Mouse (Mus musculus) midbrain, embryonic 15.5 days (tissue): ENCODE measurements around the gene Fbxo17. TPM values are rescaled to one million over a fixed set of nuclear protein-coding genes. Genes with fewer than 3 reads are reported as not detected.
"Not testable (repeated sequence)": the region's sequence is repeated elsewhere in the genome, so short reads cannot be mapped to it uniquely, and the experiment has no call there.

Experiments used
- ATAC-seq: fragments of 200-750 bp; cut with Nextera tagmentation; replicated peaks from 2 replicates; pipeline ENCODE4 v1.8.0; 2017; ENCODE audit warnings: moderate TSS enrichment
- H3K27ac ChIP-seq: fragments of 300-500 bp; sonication (generic); 2 replicates; pipeline ENCODE4 v1.5.1; 2015; ENCODE audit warnings: mild to moderate bottlenecking, inconsistent platforms
- H3K27me3 ChIP-seq: fragments of 300-500 bp; sonication (generic); replicated peaks from 2 replicates; pipeline ENCODE4 v1.6.1; 2015; ENCODE audit warnings: inconsistent platforms
- H3K36me3 ChIP-seq: fragments of 300-500 bp; sonication (generic); replicated peaks from 2 replicates; pipeline ENCODE4 v1.6.1; 2015; ENCODE audit warnings: inconsistent platforms
- H3K4me1 ChIP-seq: fragments of 300-500 bp; sonication (generic); 2 replicates; pipeline ENCODE4 v1.6.1; 2015; ENCODE audit warnings: inconsistent platforms
- H3K4me2 ChIP-seq: fragments of 300-500 bp; sonication (generic); 2 replicates; pipeline ENCODE4 v1.6.1; 2015; ENCODE audit warnings: inconsistent platforms, mild to moderate bottlenecking, moderate library complexity
- H3K4me3 ChIP-seq: fragments of 300-500 bp; sonication (generic); 2 replicates; pipeline ENCODE4 v1.5.1; 2015; ENCODE audit warnings: mild to moderate bottlenecking, inconsistent platforms
- H3K9ac ChIP-seq: fragments of 300-500 bp; sonication (generic); 2 replicates; pipeline ENCODE4 v1.6.1; 2015; ENCODE audit warnings: mild to moderate bottlenecking, inconsistent platforms
- H3K9me3 ChIP-seq: fragments of 300-500 bp; sonication (generic); 2 replicates; pipeline ENCODE4 v1.6.1; 2016; ENCODE audit warnings: inconsistent platforms
- WGBS: fragments of 180-500 bp; shearing (Covaris S2); methylation state at CpG from one replicate; pipeline ENCODE4 v1.1.7; 2015; ENCODE audit warnings: mixed read lengths; 5-methylcytosine and 5-hydroxymethylcytosine counted together
- polyA plus RNA-seq: library from polyadenylated mRNA; unstranded; fragments of >200 nt; fragmentation: Nextera tagmentation; extraction: Ambion mirVana; gene quantifications from 2 replicates; pipeline ENCODE4 v1.2.1, GENCODE M21; 2015

Fbxo17 gene
- 3.7 and 4.0 TPM in 2 replicates for polyA plus RNA-seq

DNA sequence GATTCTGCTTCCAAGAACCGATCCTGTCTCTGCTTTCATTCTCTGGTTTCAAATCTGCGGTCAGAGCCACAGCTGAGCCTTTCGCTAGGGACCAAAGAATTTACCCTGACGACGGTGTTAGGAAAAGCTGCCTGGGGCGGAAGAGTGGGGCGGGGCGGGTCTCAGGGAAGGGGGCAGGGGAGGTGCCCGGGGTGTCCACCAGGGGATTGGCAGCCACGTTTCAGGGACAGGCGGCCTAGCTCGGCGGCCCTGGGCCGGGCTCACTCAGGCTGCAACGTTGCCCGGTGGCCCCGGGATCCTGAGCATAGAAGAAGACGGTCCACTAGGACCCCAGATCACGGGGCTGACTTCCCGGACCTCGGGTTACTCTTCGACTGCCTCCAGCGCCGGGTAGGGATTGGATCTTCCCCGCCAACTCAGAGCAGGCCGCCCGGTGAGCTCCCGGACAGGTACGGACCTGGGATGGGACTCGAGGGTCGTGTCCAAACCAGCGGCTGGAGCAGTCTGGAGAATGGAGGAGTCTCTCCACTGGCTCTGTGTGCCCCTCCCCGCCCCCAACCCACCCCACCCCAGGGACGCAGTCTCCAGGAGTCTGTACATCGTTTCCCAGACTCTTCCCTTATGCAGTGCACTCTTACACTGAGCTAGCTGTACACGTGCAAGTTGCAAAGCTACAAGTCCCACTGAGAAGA is at the start of gene Fbxo17:
Gene Fbxo17 (plus strand): TSS at position 215 of the 692 bp plus-strand sequence.
- peak; percentile 60 for ATAC-seq
- 2% methylated on average over 36 of the region's 36 CpGs for WGBS
- no peak within 1 kb of the TSS for H3K27ac ChIP-seq
- H3K4me1 ChIP-seq: peaks cover 7% of the 10 kb centered on the region
- peak within 1 kb of the TSS; percentile 48 for H3K9ac ChIP-seq
- H3K36me3 ChIP-seq: no peaks in the 10 kb centered on the region
- no peaks in the 10 kb centered on the region for H3K9me3 ChIP-seq
- no peaks in the 10 kb centered on the region for H3K27me3 ChIP-seq
- peak within 1 kb of the TSS; percentile 38 for H3K4me3 ChIP-seq
- peak within 1 kb of the TSS; percentile 71 for H3K4me2 ChIP-seq

DNA sequence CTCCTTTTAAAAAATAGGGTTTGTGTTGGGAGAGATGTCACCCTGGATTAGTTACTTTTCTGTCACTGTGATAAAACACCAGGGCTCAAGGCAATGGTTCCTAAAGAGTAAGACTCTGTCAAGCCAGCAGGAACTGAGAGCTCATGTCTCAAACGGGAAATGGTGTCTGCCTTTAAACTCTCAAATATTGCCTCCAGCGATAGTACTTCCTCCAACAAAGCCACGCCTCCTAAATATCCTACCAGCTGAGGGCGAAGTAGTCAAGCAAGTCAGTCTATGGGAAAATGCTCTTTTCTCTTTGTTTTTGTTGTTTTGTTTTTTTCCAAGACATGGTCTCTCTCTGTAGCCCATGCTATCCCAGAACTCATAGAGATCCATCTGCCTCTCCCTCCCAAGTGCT is 45.4 kb upstream of the Fbxo17 start:
- no peak overlapping the region for H3K4me2 ChIP-seq
- no peaks in the 10 kb centered on the region for H3K36me3 ChIP-seq
- 68% methylated on average over 4 of the region's 4 CpGs for WGBS
- H3K9ac ChIP-seq: no peak overlapping the region
- H3K9me3 ChIP-seq: no peaks in the 10 kb centered on the region
- no peaks in the 10 kb centered on the region for H3K27me3 ChIP-seq
- H3K4me3 ChIP-seq: no peak overlapping the region
- no peak for ATAC-seq
- no peaks in the 10 kb centered on the region for H3K4me1 ChIP-seq
- H3K27ac ChIP-seq: no peak overlapping the region

DNA sequence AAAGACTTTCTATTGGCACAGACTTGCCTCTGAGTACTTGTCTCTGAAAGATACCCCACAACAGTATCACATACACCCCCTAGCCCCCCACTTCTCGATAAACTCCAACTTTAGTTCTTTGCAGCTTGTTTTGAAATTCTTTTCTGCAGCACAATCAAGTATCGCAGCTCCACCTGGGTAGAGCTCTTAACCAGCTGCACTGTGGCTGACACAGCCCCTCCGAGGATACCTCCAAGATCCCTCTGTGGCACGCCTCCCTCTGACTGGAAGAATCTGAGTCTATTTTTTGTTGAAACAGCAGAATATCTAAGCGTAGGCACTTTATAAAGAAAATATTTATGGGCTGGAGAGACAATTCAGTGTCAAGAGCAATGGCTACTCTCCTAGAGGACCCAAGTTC is 44.3 kb upstream of the Fbxo17 start:
- Histone ChIP-seq H3K4me3 (no peak overlapping the region), H3K36me3 (no peaks in the 10 kb centered on the region), H3K27ac (no peak overlapping the region), H3K4me2 (no peak overlapping the region), H3K9ac (no peak overlapping the region), H3K9me3 (no peaks in the 10 kb centered on the region), H3K4me1 (no peaks in the 10 kb centered on the region), H3K27me3 (no peaks in the 10 kb centered on the region)
- no peak for ATAC-seq
- WGBS: 88% methylated on average over 5 of the region's 5 CpGs

DNA sequence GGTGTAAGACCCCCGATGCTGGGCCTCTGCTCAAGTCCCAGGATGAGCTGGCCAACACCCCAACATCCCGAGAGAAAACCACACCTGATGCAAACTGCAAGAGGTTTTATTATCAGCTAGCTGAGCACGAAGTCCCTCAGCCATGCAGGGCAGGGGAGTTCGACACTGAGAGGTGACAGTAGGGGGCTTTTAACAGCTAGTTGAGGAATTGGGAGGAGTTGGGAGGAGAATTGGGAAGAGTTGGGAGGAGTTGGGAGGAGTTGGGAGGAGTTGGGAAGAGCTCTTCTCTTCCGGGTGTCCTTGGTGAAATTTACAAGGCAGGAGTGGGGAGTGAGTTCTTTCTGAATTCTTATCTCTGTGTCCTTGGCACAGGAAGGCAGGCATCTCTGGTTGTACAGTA is 43.8 kb upstream of the Fbxo17 start:
- not testable (repeated sequence) for H3K36me3 ChIP-seq, ATAC-seq, H3K9me3 ChIP-seq, H3K27ac ChIP-seq, H3K4me1 ChIP-seq, H3K27me3 ChIP-seq, H3K9ac ChIP-seq, H3K4me3 ChIP-seq, H3K4me2 ChIP-seq
- 75% methylated on average over 5 of the region's 5 CpGs for WGBS

DNA sequence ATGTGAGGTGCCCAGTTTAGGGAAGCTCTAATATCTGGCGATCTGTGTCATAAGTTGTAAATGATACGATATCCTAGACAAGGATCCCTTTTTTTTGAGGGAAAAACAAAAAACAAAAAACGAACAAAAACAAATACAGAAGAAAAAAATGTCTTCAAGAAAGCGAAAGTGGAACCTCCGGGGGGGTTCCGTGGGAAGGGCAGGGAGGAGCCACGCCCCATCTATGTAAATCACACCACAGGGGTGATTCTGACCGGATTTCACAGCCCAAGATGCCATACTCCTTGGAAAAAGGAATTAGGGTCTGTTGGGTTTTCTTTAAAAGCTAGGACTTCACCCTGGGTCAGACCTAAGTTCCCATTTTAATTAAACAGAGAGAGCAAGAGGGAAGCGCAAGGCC is 41.6 kb upstream of the Fbxo17 start:
- no peak for ATAC-seq
- Histone ChIP-seq H3K27ac (no peak overlapping the region), H3K4me3 (no peak overlapping the region), H3K4me1 (no peaks in the 10 kb centered on the region), H3K9ac (no peak overlapping the region), H3K27me3 (no peaks in the 10 kb centered on the region), H3K9me3 (no peaks in the 10 kb centered on the region), H3K4me2 (no peak overlapping the region), H3K36me3 (no peaks in the 10 kb centered on the region)
- 79% methylated on average over 9 of the region's 9 CpGs for WGBS

DNA sequence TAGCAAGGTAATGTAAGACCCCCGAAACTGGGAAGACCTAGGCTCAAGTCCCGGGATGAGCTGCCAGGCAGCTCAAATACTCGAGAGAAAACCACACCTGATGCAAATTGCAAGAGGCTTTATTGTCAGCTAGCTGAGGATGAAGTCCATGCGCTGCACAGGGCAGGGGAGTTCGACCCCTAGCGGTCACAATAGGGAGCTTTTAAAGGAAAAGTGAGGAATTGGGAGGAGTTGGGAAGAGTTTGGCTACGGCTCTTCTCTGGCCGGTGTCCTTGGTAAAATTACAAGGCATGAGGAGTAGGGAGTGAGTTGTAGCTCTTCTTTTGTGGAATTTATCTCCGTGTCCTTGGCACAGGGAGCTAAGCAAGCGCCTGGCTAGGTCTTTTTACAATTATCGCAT is 40.9 kb upstream of the Fbxo17 start:
- no peak overlapping the region for H3K27ac ChIP-seq
- no peak overlapping the region for H3K4me2 ChIP-seq
- no peak overlapping the region for H3K9ac ChIP-seq
- WGBS: 44% methylated on average over 11 of the region's 11 CpGs
- no peaks in the 10 kb centered on the region for H3K9me3 ChIP-seq
- H3K4me3 ChIP-seq: no peak overlapping the region
- H3K4me1 ChIP-seq: no peaks in the 10 kb centered on the region
- H3K36me3 ChIP-seq: no peaks in the 10 kb centered on the region
- no peaks in the 10 kb centered on the region for H3K27me3 ChIP-seq
- no peak for ATAC-seq

DNA sequence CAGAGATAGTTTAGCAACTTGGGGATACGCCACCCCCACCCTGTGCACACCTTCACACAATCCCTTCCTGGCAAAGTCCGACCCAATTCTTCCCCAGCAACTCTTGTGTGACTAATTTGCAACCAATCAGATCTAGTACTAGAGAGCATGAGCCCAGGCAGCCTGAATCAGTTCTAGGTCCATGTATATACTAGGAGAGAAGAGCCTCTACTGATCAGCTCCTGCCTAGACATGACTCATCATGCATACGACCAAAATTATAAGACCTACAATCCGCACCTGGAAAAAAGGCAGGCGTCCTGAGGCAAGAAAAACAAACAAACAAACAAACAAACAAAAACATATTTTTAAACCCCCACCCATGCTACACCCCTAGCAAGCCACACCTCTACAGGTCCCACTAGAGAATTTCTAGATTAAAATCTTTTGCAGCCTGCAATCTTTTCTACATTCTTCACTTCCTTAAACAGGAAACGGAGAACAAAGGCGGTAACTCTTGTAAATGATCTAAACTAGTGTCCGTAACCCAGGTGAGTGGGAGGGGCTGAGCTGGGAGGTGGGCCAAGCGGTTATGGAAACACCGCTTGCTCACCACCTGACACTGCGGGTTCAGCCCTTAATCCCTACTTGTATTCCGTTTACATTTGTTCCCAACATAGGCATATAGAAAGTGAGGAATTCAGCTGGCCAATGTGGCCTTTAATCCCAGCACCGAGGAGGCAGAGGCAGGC is 39.6 kb upstream of the Fbxo17 start:
- no peak for ATAC-seq
- H3K9me3 ChIP-seq: no peaks in the 10 kb centered on the region
- H3K4me2 ChIP-seq: no peak overlapping the region
- no peak overlapping the region for H3K27ac ChIP-seq
- no peaks in the 10 kb centered on the region for H3K36me3 ChIP-seq
- H3K4me1 ChIP-seq: no peaks in the 10 kb centered on the region
- no peak overlapping the region for H3K4me3 ChIP-seq
- 89% methylated on average over 13 of the region's 13 CpGs for WGBS
- no peak overlapping the region for H3K9ac ChIP-seq
- no peaks in the 10 kb centered on the region for H3K27me3 ChIP-seq

DNA sequence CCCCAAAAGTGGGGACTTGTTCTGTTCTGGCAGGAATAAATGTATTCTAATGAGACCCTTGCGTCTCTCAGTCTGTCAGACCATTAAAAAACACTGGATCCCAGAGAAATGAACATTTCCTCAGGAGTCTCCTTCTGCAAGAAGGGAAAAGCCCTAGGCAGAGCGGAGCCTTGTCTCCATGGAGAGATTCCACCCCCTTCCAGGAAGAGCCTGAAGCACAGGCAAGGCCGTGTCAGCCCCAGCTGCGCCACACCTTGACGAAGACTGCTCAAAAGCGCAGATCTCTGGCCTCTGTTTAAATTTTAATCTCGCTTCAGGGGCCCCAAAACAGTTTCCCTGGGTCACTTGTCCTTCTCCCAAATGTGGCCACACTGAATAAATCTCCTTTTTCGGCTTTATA is 39.0 kb upstream of the Fbxo17 start:
- no peaks in the 10 kb centered on the region for H3K36me3 ChIP-seq
- no peak overlapping the region for H3K27ac ChIP-seq
- H3K9me3 ChIP-seq: no peaks in the 10 kb centered on the region
- no peaks in the 10 kb centered on the region for H3K4me1 ChIP-seq
- no peak overlapping the region for H3K4me2 ChIP-seq
- ATAC-seq: no peak
- no peak overlapping the region for H3K4me3 ChIP-seq
- WGBS: 90% methylated on average over 8 of the region's 8 CpGs
- H3K27me3 ChIP-seq: no peaks in the 10 kb centered on the region
- H3K9ac ChIP-seq: no peak overlapping the region

DNA sequence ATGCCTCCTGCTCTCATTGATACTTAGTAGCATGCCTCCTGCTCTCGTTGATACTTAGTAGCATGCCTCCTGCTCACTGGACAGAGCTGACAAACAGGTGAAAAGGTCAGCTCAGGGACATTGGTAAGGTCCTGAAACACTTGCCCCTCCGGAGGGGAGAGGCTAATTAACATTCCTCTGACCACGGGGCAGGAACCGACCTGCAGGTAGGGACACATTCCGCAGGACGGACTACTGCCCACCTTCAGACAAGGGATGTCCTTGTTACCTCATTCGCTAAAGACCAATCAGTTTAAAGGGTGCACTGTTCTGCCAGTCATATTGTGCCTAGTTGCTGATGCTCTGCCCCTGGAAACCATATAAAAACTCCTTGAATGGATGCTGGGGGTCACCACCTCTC is 25.5 kb upstream of the Fbxo17 start:
- no peak for ATAC-seq
- peaks cover 3% of the 10 kb centered on the region; the same call in 1 of the 2 replicates for H3K27me3 ChIP-seq
- H3K4me1 ChIP-seq: peaks cover 11% of the 10 kb centered on the region
- H3K9me3 ChIP-seq: no peaks in the 10 kb centered on the region
- H3K27ac ChIP-seq: no peak overlapping the region
- no peaks in the 10 kb centered on the region for H3K36me3 ChIP-seq
- no peak overlapping the region for H3K4me2 ChIP-seq
- H3K4me3 ChIP-seq: no peak overlapping the region
- no peak overlapping the region for H3K9ac ChIP-seq
- 84% methylated on average over 7 of the region's 7 CpGs for WGBS

DNA sequence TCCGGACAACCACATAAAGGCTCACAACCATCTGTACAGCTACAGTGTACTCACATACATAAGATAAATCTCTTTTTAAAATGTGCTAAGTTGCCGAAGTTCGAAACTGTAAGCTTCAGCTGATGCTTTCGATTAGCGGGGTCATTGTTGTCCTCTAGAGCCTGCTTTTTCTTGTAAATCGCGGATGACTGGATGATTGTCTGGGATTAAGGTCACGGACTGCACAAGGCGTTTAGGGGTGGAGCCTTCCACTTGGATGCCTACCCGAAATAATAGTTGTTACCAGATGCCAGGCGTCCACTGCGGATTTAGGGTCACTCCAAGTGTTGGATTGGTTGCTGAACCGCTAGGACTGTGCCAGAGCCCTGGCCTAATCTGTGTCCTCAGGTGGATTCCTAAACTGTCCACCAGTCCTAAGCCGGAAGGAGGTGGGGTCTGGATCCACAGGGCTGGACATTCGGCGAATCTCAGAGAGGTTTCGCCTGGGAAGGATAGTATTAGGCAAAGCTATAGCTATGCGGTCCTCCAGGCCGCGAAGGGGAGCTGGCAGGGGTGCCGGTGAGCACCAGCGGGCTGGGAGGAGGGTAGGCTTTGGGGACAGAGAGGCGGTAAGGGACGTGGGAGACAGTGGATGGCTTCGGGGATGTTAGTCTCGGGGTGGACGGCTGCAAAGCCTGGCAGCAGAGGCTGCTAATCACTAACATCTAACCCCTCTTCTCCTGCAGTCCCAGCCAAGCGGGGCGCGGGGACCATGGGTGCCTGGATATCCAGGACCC is 23.9 kb upstream of the Fbxo17 start, which contains the start of gene Fbxo27:
Gene Fbxo27 (plus strand): TSS at position 305 of the 776 bp plus-strand sequence.
- ATAC-seq: peak; percentile 77
- Histone ChIP-seq H3K36me3 (no peaks in the 10 kb centered on the region), H3K9ac (peak within 1 kb of the TSS; percentile 48), H3K27ac (peak within 1 kb of the TSS; percentile 43; the same call in 1 of the 2 replicates), H3K4me2 (peak within 1 kb of the TSS; percentile 67), H3K4me1 (peaks cover 11% of the 10 kb centered on the region), H3K9me3 (no peaks in the 10 kb centered on the region), H3K4me3 (peak within 1 kb of the TSS; percentile 51), H3K27me3 (peaks cover 3% of the 10 kb centered on the region; the same call in 1 of the 2 replicates)
- 18% methylated on average over 30 of the region's 30 CpGs for WGBS

DNA sequence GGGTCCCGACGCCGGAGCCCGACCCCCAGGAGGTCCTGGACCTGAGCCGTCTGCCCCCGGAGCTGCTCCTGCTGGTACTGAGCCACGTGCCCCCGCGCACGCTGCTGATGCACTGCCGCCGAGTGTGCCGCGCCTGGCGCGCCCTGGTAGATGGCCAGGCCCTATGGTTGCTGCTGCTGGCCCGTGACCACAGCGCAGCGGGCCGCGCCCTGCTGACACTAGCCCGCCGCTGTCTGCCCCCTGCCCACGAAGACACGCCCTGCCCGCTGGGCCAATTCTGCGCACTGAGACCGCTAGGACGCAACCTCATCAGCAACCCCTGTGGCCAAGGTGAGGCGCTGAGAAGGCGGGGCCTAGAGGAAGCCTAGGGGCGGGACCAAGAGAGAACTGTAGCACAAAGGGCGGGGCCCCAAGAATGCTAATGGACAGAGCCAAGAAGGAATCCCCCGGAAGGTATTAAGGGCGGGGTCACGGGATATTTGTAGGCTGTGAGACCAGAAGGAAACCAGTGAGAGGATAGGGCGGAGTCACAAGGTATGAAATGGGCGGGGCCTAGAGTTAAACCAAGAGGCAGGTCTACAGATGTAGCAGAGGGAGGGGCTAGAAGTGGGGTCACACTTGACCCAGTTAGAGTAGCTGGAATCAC is 23.2 kb upstream of the Fbxo17 start:
- Histone ChIP-seq H3K27me3 (peaks cover 3% of the 10 kb centered on the region; the same call in 1 of the 2 replicates), H3K9ac (peak overlapping the region; percentile 48), H3K4me2 (peak overlapping the region; percentile 67), H3K9me3 (no peaks in the 10 kb centered on the region), H3K4me3 (peak overlapping the region; percentile 51), H3K27ac (peak overlapping the region; percentile 43; the same call in 1 of the 2 replicates), H3K4me1 (peaks cover 11% of the 10 kb centered on the region), H3K36me3 (no peaks in the 10 kb centered on the region)
- under 1% methylated on average over 38 of the region's 38 CpGs for WGBS
- ATAC-seq: peak; percentile 90

DNA sequence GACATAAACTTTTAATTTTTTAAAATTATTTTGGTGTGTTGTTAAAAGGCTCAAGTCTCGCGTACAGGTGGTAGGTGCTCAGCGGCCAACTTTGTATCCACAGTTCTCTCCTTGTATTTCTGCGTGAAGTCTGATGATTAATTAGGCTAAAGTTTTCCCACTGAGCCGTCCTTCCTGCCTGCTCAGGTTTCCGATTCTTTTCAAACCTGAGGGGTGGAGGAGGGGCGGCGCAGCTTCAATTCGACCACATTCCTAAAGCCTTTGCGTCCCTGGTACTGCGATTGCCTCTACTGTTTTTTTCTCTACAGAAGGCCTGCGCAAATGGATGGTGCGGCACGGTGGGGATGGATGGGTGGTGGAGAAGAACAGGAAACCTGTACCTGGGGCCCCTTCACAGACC is 22.2 kb upstream of the Fbxo17 start:
- peak overlapping the region; percentile 67 for H3K4me2 ChIP-seq
- no peak for ATAC-seq
- H3K9me3 ChIP-seq: no peaks in the 10 kb centered on the region
- H3K4me3 ChIP-seq: peak overlapping the region; percentile 51; the same call in 1 of the 2 replicates
- H3K27me3 ChIP-seq: peaks cover 3% of the 10 kb centered on the region; the same call in 1 of the 2 replicates
- WGBS: 7% methylated on average over 14 of the region's 14 CpGs
- no peak overlapping the region for H3K27ac ChIP-seq
- peaks cover 11% of the 10 kb centered on the region for H3K4me1 ChIP-seq
- no peak overlapping the region for H3K9ac ChIP-seq
- no peaks in the 10 kb centered on the region for H3K36me3 ChIP-seq
